Mouse (Mus musculus) c-Kit-positive CD71-positive TER-119-negative erythroid progenitor cells, embryonic 14.5 days (primary cell): ENCODE measurements around the gene Tango2.

Experiments
- DNase-seq: peaks from one replicate; pipeline ENCODE4 v3.0.0-alpha.2; 2013; ENCODE audit warnings: low read depth

Tango2 gene

DNA sequence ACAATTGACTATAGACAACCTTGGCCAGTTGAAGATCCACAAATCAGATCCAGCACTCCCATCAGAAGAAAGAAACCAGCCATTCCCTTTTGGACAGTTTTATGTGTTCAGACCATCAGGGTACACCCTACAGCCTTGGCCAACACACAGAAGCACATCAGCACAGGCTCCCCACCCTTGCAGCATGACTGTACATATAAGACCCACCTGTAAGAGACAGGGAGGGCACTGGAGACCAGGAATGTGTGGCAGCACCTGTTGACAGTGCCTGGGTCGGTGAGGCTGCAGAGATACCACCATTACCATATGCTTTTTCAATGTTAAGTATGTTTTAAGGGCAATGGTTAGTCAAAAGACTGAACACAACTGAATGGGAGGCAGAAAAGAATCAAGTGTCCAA lies 94.0 kb downstream of the Tango2 start:
- DNase-seq: no peak

GRCm38 (mm10) chr16:18252736-18253135 lies 95.2 kb downstream of the Tango2 start:
- no peak for DNase-seq

DNA sequence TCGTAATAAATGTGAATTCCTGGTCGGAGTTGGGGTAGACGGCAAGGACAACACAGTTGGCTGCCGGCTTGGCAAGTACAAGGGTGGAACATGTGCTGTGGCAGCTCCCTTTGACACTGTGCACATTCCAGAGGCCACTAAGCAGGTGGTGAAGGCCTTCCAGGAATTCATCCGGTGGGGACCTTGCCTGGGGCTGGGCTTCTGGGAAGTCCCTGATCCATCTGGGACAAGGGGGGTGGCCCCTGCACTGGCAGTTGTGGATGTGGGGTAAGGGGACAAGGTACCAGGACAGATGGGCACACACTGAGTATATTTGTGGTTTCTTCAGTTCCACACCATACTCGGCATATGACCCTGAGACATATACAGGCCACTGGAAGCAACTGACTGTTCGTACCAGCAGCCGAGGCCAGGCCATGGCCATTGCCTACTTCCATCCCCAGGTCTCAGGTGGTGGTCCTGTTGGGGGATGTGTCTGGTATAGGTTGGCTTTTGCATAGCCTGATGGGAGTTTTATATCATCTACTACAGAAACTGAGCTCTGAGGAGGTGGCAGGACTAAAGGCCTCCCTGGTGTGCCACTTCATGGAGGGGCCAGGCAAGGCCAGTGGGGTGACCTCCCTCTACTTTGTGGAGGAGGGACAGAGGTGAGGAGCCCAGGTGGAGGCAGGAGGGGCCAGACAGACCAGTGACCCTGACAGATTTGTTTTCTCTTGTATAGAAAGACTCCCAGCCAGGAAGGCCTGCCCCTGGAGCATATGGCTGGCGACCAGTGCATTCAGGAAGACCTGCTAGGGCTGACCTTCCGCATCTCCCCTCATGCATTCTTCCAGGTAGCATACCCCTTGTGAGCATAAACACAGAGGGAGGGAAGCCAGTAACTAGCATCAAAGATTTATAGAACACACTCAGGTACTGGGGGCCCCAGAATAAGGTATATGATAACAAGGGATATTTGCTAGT lies 96.8 kb downstream of the Tango2 start:
- DNase-seq: no peak
